Comparison of ENCODE assay signal across 10 mouse cellular contexts in genomic region chr13:59726139-59726867, GRCm38 (mm10). TPM values are rescaled to one million over a fixed set of nuclear protein-coding genes. Genes with fewer than 3 reads are reported as not detected.
DNase-seq lines count a peak whose midpoint lies in the region; ATAC-seq lines count a peak whose summit lies in the region.
"Had no signal": no experiment of that assay in that cellular context is flagged by ENCODE, and none has a peak within 500 bp of the region (broad histone marks: within the 10 kb centered on the region; RNA-seq: fewer than 3 reads in every experiment).

No protein-coding gene starts in this region.

- peaks cover 8% of the 10 kb centered on the region; the same call in 1 of the 2 replicates for H3K4me1 ChIP-seq in heart, embryonic 12.5 days (replicated peaks)
- peaks cover 7% of the 10 kb centered on the region for H3K4me1 ChIP-seq in hindbrain, embryonic 15.5 days (replicated peaks)
- H3K4me1 ChIP-seq in midbrain, embryonic 13.5 days (replicated peaks): peaks cover 8% of the 10 kb centered on the region

- intact Hi-C loops in heart, postnatal 14 days (cut with DNase I): loop anchor here (5.0 to 10.0 kb wide), 4 partner anchors 89 to 1082 kb away; no protein-coding TSS in a partner anchor

- no peak for ATAC-seq in heart, embryonic 12.5 days (ENCODE audit: insufficient number of reproducible peaks, low FRiP score)
- no peak for ATAC-seq in hindbrain, embryonic 15.5 days (ENCODE audit: low FRiP score, low read depth)
- no peak for ATAC-seq in midbrain, embryonic 13.5 days

- 0 out of 2 replicates have a peak overlapping the region, but pooled peaks have one; percentile 31 for H3K9ac ChIP-seq in heart, embryonic 12.5 days
- no peak overlapping the region for H3K9ac ChIP-seq in hindbrain, embryonic 15.5 days
- peak overlapping the region; percentile 19; the same call in 1 of the 2 replicates for H3K9ac ChIP-seq in midbrain, embryonic 13.5 days (replicated peaks)

- H3K9me3 ChIP-seq in heart, embryonic 12.5 days (replicated peaks): no peaks in the 10 kb centered on the region
- H3K9me3 ChIP-seq in hindbrain, embryonic 15.5 days: no peaks in the 10 kb centered on the region
- no peaks in the 10 kb centered on the region for H3K9me3 ChIP-seq in midbrain, embryonic 13.5 days

- DNase-seq in heart, postnatal 14 days: no peak
- peak; percentile 60 for DNase-seq in ZHBTc4 (ENCODE audit: low read depth, low spot score)
- no peak for DNase-seq in ovary, postnatal 10 days (ENCODE audit: low spot score)
- DNase-seq in frontal cortex, adult 2 months (ENCODE audit: extremely low spot score in 1 of 2, low spot score in 1 of 2): no peak
- no peak for DNase-seq in MN1 (ENCODE audit: low spot score)
- DNase-seq: lung, postnatal 10 days had no signal

- H3K36me3 ChIP-seq in heart, embryonic 12.5 days: no peaks in the 10 kb centered on the region
- no peaks in the 10 kb centered on the region for H3K36me3 ChIP-seq in hindbrain, embryonic 15.5 days
- no peaks in the 10 kb centered on the region for H3K36me3 ChIP-seq in midbrain, embryonic 13.5 days

- 22% methylated on average over 29 of the region's 29 CpGs for WGBS in heart, embryonic 12.5 days
- 42% methylated on average over 29 of the region's 29 CpGs for WGBS in hindbrain, embryonic 15.5 days
- 37% methylated on average over 29 of the region's 29 CpGs for WGBS in midbrain, embryonic 13.5 days

- peak overlapping the region; percentile 30 for H3K4me3 ChIP-seq in heart, embryonic 12.5 days
- H3K4me3 ChIP-seq in hindbrain, embryonic 15.5 days: peak overlapping the region; percentile 11; the same call in 1 of the 2 replicates
- H3K4me3 ChIP-seq in midbrain, embryonic 13.5 days (replicated peaks): no peak overlapping the region

- H3K27me3 ChIP-seq in heart, embryonic 12.5 days (replicated peaks): 0 out of 2 replicates have a peak, but pooled peaks cover 5% of the 10 kb centered on the region
- H3K27me3 ChIP-seq in hindbrain, embryonic 15.5 days: no peaks in the 10 kb centered on the region
- H3K27me3 ChIP-seq in midbrain, embryonic 13.5 days: peaks cover 9% of the 10 kb centered on the region

- H3K27ac ChIP-seq in heart, embryonic 12.5 days (ENCODE audit: poor library complexity, severe bottlenecking): no peak overlapping the region
- H3K27ac ChIP-seq in hindbrain, embryonic 15.5 days (replicated peaks): no peak overlapping the region
- no peak overlapping the region for H3K27ac ChIP-seq in midbrain, embryonic 13.5 days

- H3K4me2 ChIP-seq in heart, embryonic 12.5 days: peak overlapping the region; percentile 60
- H3K4me2 ChIP-seq in hindbrain, embryonic 15.5 days: peak overlapping the region; percentile 48
- H3K4me2 ChIP-seq in midbrain, embryonic 13.5 days (replicated peaks): peak overlapping the region; percentile 39

RNA-seq across cellular contexts. Expression of gene Spata31d1d, which starts 5.2 kb away (rescaled TPM):
- polyA plus RNA-seq in heart, embryonic 12.5 days (2016; fragmentation: Nextera tagmentation; extraction: Ambion mirVana): not detected in 2 replicates
- total RNA-seq in heart, postnatal 14 days (2021): not detected
- not detected in 2 replicates for polyA plus RNA-seq in hindbrain, embryonic 15.5 days (2015; fragmentation: Nextera tagmentation; extraction: Ambion mirVana)
- not detected in 2 replicates for polyA plus RNA-seq in midbrain, embryonic 13.5 days (2015; fragmentation: Nextera tagmentation; extraction: Ambion mirVana)
- 0.04 and 0.08 TPM in 2 replicates for polyA plus RNA-seq in frontal cortex, adult 2 months (2012; rRNA removed)
- polyA plus RNA-seq: small intestine, adult 2 months had no signal

RNA-seq across cellular contexts. Expression of gene Spata31d1b, which starts 14.2 kb away (rescaled TPM):
- not detected in 2 replicates for polyA plus RNA-seq in heart, embryonic 12.5 days (2016; fragmentation: Nextera tagmentation; extraction: Ambion mirVana)
- not detected for total RNA-seq in heart, postnatal 14 days (2021)
- polyA plus RNA-seq in hindbrain, embryonic 15.5 days (2015; fragmentation: Nextera tagmentation; extraction: Ambion mirVana): not detected in 2 replicates
- polyA plus RNA-seq in midbrain, embryonic 13.5 days (2015; fragmentation: Nextera tagmentation; extraction: Ambion mirVana): not detected in 2 replicates
- 0.02 TPM in 1 of 2 replicates, not detected in the other for polyA plus RNA-seq in frontal cortex, adult 2 months (2012; rRNA removed)
- polyA plus RNA-seq: small intestine, adult 2 months had no signal

RNA-seq across cellular contexts. Expression of gene Spata31d1a, which starts 16.2 kb away (rescaled TPM):
- not detected in 2 replicates for polyA plus RNA-seq in heart, embryonic 12.5 days (2016; fragmentation: Nextera tagmentation; extraction: Ambion mirVana)
- not detected for total RNA-seq in heart, postnatal 14 days (2021)
- 0.05 TPM in 1 of 2 replicates, not detected in the other for polyA plus RNA-seq in hindbrain, embryonic 15.5 days (2015; fragmentation: Nextera tagmentation; extraction: Ambion mirVana)
- polyA plus RNA-seq in midbrain, embryonic 13.5 days (2015; fragmentation: Nextera tagmentation; extraction: Ambion mirVana): 0.07 and 0.12 TPM in 2 replicates
- polyA plus RNA-seq in frontal cortex, adult 2 months (2012; rRNA removed): 0.02 and 0.14 TPM in 2 replicates
- polyA plus RNA-seq: small intestine, adult 2 months had no signal

RNA-seq across cellular contexts. Expression of gene 1700014D04Rik, which starts 20.2 kb away (rescaled TPM):
- 0.17 TPM in 1 of 2 replicates, not detected in the other for polyA plus RNA-seq in heart, embryonic 12.5 days (2016; fragmentation: Nextera tagmentation; extraction: Ambion mirVana)
- not detected for total RNA-seq in heart, postnatal 14 days (2021)
- 0.05 and 0.21 TPM in 2 replicates for polyA plus RNA-seq in hindbrain, embryonic 15.5 days (2015; fragmentation: Nextera tagmentation; extraction: Ambion mirVana)
- 0.07 and 0.26 TPM in 2 replicates for polyA plus RNA-seq in midbrain, embryonic 13.5 days (2015; fragmentation: Nextera tagmentation; extraction: Ambion mirVana)
- polyA plus RNA-seq in frontal cortex, adult 2 months (2012; rRNA removed): 0.46 and 0.62 TPM in 2 replicates
- polyA plus RNA-seq: small intestine, adult 2 months had no signal

RNA-seq across cellular contexts. Expression of gene 4921517D22Rik, which starts 32.4 kb away (rescaled TPM):
- polyA plus RNA-seq in heart, embryonic 12.5 days (2016; fragmentation: Nextera tagmentation; extraction: Ambion mirVana): not detected in 2 replicates
- total RNA-seq in heart, postnatal 14 days (2021): not detected
- not detected in 2 replicates for polyA plus RNA-seq in hindbrain, embryonic 15.5 days (2015; fragmentation: Nextera tagmentation; extraction: Ambion mirVana)
- polyA plus RNA-seq in midbrain, embryonic 13.5 days (2015; fragmentation: Nextera tagmentation; extraction: Ambion mirVana): not detected in 2 replicates
- not detected in 2 replicates for polyA plus RNA-seq in frontal cortex, adult 2 months (2012; rRNA removed)
- polyA plus RNA-seq: small intestine, adult 2 months had no signal
